Mouse (Mus musculus): ENCODE measurements at regions not wholly inside any gene's neighbourhood (a gene's known extent, or its start where the extent isn't known, plus 50 kb on each side); places are given as distances from the start of the nearest gene placed in this dataset.
A peak's percentile ranks its signal among the peaks of the same experiment; 100 is the strongest.

DNA sequence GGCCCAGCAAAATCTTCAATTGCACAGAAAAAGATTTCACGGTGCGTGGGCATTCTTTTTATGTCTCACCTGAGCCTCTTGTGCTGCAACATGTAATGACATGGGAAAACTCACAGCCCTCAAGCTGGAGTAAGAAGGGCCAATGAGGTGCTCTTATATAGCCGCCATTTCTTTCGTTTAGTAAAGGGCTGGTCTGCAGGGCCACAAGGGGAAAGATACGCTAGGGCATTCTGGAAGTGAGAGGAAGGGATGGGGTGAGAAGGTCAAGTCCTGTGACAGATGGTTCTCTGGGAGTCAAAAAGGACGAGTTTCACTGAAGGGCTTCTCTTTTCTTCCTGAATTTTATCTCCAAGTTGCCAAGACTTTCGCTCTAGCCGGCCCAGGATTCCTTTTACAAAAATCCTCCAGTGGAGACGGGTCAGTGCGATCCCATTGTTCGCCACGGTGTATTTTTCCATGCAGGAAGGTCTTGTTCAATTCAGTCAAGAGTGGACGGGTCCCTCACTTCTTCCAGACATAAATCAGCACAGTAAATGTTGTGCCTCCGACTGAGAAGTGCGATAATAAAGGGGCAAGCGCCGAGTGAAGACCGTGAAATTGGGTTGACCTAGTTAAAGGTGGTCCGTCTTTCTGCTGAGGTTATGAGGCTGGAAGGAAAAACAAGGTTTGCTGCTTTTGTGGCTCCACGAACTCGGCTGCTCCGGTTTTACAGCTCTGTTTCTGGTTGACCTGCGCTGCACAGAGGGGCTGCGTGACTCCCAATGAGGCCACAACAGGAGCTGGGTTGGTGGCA, 92.9 kb downstream of the Cyp26a1 start:
- H3K4me2 ChIP-seq (ENCODE audit: low read depth, low read length): no peak overlapping the region
- 52% methylated on average over 24 of the region's 24 CpGs for WGBS
- H3K27me3 ChIP-seq (replicated peaks; ENCODE audit: control insufficient read depth, insufficient read depth, low read length): no peaks in the 10 kb centered on the region
- H3K27ac ChIP-seq (ENCODE audit: low read length): no peak overlapping the region
- no peak overlapping the region for H3K9ac ChIP-seq (ENCODE audit: low read depth, low read length)
- no peak overlapping the region for H3K4me3 ChIP-seq (ENCODE audit: low read length)
- no peak for ATAC-seq
- no peaks in the 10 kb centered on the region for H3K36me3 ChIP-seq (ENCODE audit: control insufficient read depth, insufficient read depth, low read length)
- H3K4me1 ChIP-seq (ENCODE audit: control insufficient read depth, insufficient read depth, low read length): no peaks in the 10 kb centered on the region
- H3K9me3 ChIP-seq (ENCODE audit: control insufficient read depth, low read length): no peaks in the 10 kb centered on the region

DNA sequence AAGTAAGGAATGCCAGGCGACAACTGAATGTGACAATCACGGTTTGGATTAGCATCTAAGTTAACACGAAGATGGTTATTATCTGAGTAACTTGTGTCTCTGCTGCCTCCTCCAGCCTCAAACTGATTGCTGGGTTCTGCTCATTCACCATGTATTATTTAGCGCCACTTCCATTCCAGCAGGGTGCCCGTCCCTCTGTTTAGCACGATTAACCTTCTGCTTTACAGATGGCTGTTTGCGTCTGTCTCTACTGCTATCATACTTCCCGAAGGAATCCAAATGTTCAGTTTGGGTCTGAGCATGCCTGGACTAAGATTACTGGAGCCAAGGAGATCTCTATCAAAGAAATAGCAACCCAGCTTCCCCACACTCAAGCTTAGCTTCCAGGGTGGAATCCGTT, 95.6 kb downstream of the Cyp26a1 start:
- Histone ChIP-seq H3K9ac (ENCODE audit: low read depth, low read length) (no peak overlapping the region), H3K4me2 (ENCODE audit: low read depth, low read length) (no peak overlapping the region), H3K27me3 (replicated peaks; ENCODE audit: control insufficient read depth, insufficient read depth, low read length) (no peaks in the 10 kb centered on the region), H3K36me3 (ENCODE audit: control insufficient read depth, insufficient read depth, low read length) (no peaks in the 10 kb centered on the region), H3K9me3 (ENCODE audit: control insufficient read depth, low read length) (no peaks in the 10 kb centered on the region), H3K27ac (ENCODE audit: low read length) (no peak overlapping the region), H3K4me3 (ENCODE audit: low read length) (no peak overlapping the region), H3K4me1 (ENCODE audit: control insufficient read depth, insufficient read depth, low read length) (no peaks in the 10 kb centered on the region)
- no peak for ATAC-seq
- WGBS: 83% methylated on average over 9 of the region's 9 CpGs

DNA sequence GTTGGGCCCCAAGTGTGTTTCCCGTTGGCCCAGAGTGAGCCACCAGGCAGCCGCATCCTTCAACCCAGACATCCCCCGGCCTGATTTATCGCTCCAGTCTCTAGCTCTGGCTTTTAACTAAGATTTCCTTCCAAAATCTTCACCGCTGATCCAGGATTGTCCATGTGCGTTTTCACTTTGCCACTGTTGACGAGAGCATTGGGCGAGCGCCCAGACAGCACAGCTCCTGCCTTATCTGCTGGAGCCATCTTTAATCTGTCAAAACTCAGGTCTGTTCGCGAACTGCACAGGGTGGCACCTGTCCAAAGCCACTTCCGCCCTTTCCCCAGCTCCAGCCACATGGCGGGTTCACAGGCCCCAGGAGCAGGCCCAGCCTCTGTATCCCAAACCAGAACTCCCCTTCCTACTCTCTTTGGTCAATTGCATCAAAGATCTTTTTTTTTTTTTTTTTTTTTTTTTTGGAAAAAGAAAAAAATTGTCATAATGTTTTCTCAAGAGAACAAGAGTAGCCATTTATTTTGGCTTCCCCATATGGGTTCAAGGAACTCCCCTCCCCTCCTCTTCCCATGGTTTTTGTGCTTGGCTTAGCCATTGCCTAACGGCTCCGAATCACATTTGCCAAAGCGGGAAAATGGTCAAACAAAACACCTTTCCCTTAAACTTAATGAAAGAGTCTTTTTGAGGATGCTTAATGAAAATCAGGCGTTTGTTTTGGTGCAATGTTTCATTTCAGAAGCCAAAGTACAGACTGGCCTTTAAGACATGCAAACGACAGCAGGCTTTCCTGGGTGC, 98.2 kb downstream of the Cyp26a1 start:
- Histone ChIP-seq H3K27me3 (replicated peaks; ENCODE audit: control insufficient read depth, insufficient read depth, low read length) (no peaks in the 10 kb centered on the region), H3K4me1 (ENCODE audit: control insufficient read depth, insufficient read depth, low read length) (no peaks in the 10 kb centered on the region), H3K27ac (ENCODE audit: low read length) (no peak overlapping the region), H3K36me3 (ENCODE audit: control insufficient read depth, insufficient read depth, low read length) (no peaks in the 10 kb centered on the region), H3K9me3 (ENCODE audit: control insufficient read depth, low read length) (no peaks in the 10 kb centered on the region), H3K9ac (ENCODE audit: low read depth, low read length) (no peak overlapping the region), H3K4me3 (ENCODE audit: low read length) (no peak overlapping the region), H3K4me2 (ENCODE audit: low read depth, low read length) (no peak overlapping the region)
- no peak for ATAC-seq
- WGBS: 79% methylated on average over 18 of the region's 18 CpGs

DNA sequence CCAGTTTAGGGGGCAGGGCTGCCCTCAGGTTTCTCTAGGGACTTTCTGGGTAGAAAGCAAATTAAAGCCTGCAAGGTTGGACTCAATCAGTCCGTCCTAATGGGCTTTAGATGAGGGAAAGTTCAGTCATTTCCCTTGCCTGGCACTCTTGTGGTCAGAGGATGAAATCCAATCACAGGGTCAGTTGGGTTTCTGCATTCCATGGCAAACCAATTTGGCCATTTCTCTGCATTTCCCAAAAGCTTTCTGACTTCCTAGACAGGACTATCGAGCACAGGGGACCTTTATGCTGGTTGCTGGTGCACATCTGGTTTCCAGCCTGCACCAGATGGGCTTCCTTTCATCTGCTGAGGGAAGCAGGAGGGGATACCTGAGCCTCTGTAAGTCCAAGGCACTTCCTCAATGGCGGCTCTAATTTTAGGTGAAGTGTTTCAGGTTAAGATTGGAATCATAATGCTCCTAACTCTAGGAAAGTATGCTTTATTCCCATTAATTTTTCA, 102.6 kb downstream of the Cyp26a1 start:
- Histone ChIP-seq H3K27me3 (replicated peaks; ENCODE audit: control insufficient read depth, insufficient read depth, low read length) (no peaks in the 10 kb centered on the region), H3K9ac (ENCODE audit: low read depth, low read length) (no peak overlapping the region), H3K4me1 (ENCODE audit: control insufficient read depth, insufficient read depth, low read length) (no peaks in the 10 kb centered on the region), H3K4me2 (ENCODE audit: low read depth, low read length) (no peak overlapping the region), H3K36me3 (ENCODE audit: control insufficient read depth, insufficient read depth, low read length) (no peaks in the 10 kb centered on the region), H3K9me3 (ENCODE audit: control insufficient read depth, low read length) (no peaks in the 10 kb centered on the region), H3K4me3 (ENCODE audit: low read length) (no peak overlapping the region), H3K27ac (ENCODE audit: low read length) (no peak overlapping the region)
- 76% methylated on average over 3 of the region's 3 CpGs for WGBS
- no peak for ATAC-seq

DNA sequence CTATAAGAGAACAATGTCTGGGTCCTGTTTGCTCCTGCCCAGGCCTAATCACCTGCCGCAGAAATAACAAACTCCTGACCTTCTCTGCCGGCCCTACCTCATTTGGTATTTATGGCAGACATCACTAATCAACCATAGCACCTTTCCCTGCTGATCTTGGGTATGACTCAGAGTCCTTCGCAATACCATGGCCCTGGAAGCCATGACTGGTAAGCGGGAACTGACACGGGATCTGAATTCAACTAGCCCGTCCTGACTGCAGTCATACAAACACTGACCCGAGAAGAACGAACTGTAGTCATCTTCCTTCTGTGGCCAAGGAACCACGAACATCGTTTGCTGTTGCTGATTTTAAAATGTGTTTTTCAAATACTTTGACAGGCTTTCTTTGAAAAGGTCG, 112.1 kb downstream of the Cyp26a1 start:
- Histone ChIP-seq H3K9me3 (ENCODE audit: control insufficient read depth, low read length) (no peaks in the 10 kb centered on the region), H3K36me3 (ENCODE audit: control insufficient read depth, insufficient read depth, low read length) (no peaks in the 10 kb centered on the region), H3K27me3 (replicated peaks; ENCODE audit: control insufficient read depth, insufficient read depth, low read length) (no peaks in the 10 kb centered on the region), H3K4me2 (ENCODE audit: low read depth, low read length) (no peak overlapping the region), H3K27ac (ENCODE audit: low read length) (no peak overlapping the region), H3K9ac (ENCODE audit: low read depth, low read length) (no peak overlapping the region), H3K4me3 (ENCODE audit: low read length) (no peak overlapping the region), H3K4me1 (ENCODE audit: control insufficient read depth, insufficient read depth, low read length) (peaks cover 7% of the 10 kb centered on the region; the same call in 1 of the 2 replicates)
- WGBS: 83% methylated on average over 11 of the region's 11 CpGs
- ATAC-seq: no peak

DNA sequence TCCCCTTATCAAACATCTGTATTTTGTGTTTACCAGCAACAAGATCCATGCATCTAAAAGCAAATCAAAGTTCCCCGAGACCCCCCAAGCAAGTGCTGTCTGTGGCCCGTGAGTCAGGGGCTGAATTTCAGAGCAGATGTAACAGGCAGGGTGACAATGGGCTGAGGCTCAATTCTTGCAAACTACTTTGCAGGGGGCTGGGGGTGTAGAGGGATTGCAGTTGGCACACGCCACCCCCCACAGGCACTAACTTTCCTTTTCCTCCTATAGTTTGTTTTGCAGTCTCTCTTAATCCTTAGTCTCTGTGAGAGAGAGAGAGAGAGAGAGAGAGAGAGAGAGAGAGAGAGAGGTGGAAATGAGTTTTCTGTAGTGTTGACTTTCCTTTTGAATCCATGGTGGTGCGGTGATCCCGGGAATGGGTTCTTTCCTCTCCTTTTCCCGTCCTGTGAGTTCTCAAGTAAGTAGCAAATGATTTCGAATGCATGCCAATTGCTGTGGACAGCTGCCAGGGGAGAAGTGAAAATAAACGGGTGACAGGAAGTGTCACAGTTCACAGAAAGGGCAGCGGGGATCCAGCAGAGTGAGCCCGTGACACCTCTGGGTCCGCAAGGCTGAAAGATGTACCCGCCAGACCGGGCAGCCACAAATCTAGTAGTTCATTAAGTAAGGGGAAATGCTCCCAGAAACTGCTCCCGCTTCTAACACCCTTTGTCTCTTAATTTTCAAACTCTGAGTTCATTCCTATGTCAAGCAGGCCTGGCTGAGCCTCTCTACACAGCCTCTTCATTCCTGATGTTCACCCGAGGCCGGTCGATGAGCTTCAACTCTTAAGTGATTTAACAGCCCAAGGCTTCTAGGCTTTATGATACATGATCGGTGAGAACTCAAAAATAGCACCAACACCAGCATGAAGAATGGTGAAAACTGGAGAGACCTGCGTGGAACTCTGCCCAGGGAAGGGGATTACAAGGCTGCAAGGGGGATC, 116.8 kb downstream of the Cyp26a1 start:
- WGBS: 16% methylated on average over 19 of the region's 19 CpGs
- no peak for ATAC-seq
- H3K9ac ChIP-seq (ENCODE audit: low read depth, low read length): peak overlapping the region; percentile 35; the same call in 1 of the 2 replicates
- H3K9me3 ChIP-seq (ENCODE audit: control insufficient read depth, low read length): no peaks in the 10 kb centered on the region
- no peak overlapping the region for H3K27ac ChIP-seq (ENCODE audit: low read length)
- H3K36me3 ChIP-seq (ENCODE audit: control insufficient read depth, insufficient read depth, low read length): no peaks in the 10 kb centered on the region
- H3K4me2 ChIP-seq (ENCODE audit: low read depth, low read length): peak overlapping the region; percentile 42
- no peaks in the 10 kb centered on the region for H3K27me3 ChIP-seq (replicated peaks; ENCODE audit: control insufficient read depth, insufficient read depth, low read length)
- H3K4me1 ChIP-seq (ENCODE audit: control insufficient read depth, insufficient read depth, low read length): peaks cover 7% of the 10 kb centered on the region; the same call in 1 of the 2 replicates
- H3K4me3 ChIP-seq (ENCODE audit: low read length): peak overlapping the region; percentile 12; the same call in 1 of the 2 replicates

DNA sequence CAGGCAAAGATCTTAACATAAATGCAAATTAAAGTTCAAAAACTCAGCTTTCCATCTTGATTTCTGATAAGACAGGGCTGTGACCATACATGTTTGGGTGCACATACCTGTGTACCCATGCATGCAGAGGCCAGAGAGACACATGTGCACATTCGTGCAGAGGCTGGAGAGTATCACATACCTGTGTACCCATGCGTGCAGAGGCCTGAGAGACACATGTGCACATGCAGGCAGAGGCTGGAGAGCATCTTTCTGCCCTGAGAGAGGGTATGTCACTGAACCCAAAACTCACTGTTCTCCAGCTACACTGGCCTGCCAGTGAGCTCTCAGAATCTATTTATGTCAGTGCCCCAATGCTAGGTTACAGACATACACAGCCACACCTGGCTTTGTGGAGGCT, 118.0 kb downstream of the Cyp26a1 start:
- H3K27me3 ChIP-seq (replicated peaks; ENCODE audit: control insufficient read depth, insufficient read depth, low read length): no peaks in the 10 kb centered on the region
- H3K4me2 ChIP-seq (ENCODE audit: low read depth, low read length): no peak overlapping the region
- ATAC-seq: no peak
- no peak overlapping the region for H3K4me3 ChIP-seq (ENCODE audit: low read length)
- H3K27ac ChIP-seq (ENCODE audit: low read length): no peak overlapping the region
- H3K36me3 ChIP-seq (ENCODE audit: control insufficient read depth, insufficient read depth, low read length): no peaks in the 10 kb centered on the region
- 90% methylated on average over 2 of the region's 2 CpGs for WGBS
- H3K4me1 ChIP-seq (ENCODE audit: control insufficient read depth, insufficient read depth, low read length): peaks cover 7% of the 10 kb centered on the region; the same call in 1 of the 2 replicates
- H3K9ac ChIP-seq (ENCODE audit: low read depth, low read length): no peak overlapping the region
- no peaks in the 10 kb centered on the region for H3K9me3 ChIP-seq (ENCODE audit: control insufficient read depth, low read length)

DNA sequence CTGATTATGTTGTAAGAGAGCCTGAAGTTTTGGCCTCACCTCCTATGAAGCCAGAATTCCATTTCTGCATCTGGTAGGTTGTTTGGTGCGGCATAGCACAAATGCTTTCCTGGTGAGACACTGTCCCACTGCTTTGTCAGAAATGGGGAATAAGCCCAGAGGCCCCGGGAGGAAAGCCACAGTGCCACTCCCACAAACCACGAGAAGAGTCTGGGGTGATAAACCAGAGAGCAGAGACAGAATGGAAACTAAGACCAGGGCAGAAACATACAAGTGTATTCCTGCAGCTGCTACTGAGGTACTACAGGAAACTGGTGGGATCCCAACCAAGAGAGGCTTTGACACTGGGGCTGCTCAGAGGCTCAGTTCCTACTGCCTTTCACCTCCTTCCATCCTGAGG, 123.6 kb downstream of the Cyp26a1 start:
- 56% methylated on average over 3 of the region's 3 CpGs for whole genome bisulfite sequencing
- H3K36me3 ChIP-seq (ENCODE audit: control insufficient read depth, insufficient read depth, low read length): no peaks in the 10 kb centered on the region
- no peak overlapping the region for H3K4me2 ChIP-seq (ENCODE audit: low read depth, low read length)
- H3K27me3 ChIP-seq (replicated peaks; ENCODE audit: control insufficient read depth, insufficient read depth, low read length): no peaks in the 10 kb centered on the region
- H3K9ac ChIP-seq (ENCODE audit: low read depth, low read length): no peak overlapping the region
- ATAC-seq: no peak
- no peaks in the 10 kb centered on the region for H3K4me1 ChIP-seq (ENCODE audit: control insufficient read depth, insufficient read depth, low read length)
- H3K9me3 ChIP-seq (ENCODE audit: control insufficient read depth, low read length): no peaks in the 10 kb centered on the region
- H3K27ac ChIP-seq (ENCODE audit: low read length): no peak overlapping the region
- no peak overlapping the region for H3K4me3 ChIP-seq (ENCODE audit: low read length)
